Mouse (Mus musculus): ENCODE results near the gene Slc43a2. TPM values are rescaled to one million over a fixed set of nuclear protein-coding genes. Genes with fewer than 3 reads are reported as not detected.

The Slc43a2 gene
- polyA plus RNA-seq, 1 experiment from 2014 or later, result 24.0 TPM

DNA sequence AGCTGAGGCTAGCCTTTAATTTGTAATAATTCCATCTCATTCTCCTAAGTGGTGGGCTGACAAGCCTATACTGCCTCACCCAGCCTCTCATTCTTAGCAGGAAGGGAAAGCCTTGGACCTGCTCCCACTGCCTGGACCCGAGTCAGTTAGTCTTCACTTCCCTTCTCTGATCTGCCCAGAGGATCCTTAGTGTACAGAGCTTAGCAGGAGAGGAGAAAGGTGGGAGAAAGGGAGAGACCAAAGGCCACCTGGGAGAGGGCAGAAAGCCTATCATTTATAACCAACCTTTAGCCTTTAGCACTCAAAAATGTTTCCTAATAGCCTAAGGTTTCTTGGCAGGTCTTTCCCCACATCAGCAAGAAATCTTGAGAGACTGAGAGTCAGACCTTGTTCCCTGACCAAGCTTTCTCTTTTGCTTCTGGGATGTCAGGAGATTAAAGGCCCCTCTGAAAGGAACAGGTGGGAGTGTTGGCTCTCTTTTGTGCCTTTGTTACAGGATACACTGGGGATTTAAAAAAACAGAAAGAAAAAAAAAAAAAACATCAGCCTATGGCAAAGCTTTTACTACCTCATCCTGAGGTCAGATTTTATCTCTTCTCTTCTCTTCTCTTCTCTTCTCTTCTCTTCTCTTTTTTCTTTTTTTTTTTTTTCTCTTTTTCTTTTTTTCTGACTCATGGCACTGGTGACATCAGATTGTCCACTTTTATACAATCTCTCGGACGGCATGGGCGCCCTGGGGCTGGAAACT, 3.0 kb downstream of the Slc43a2 start:
- no peak overlapping the region for H3K4me3 ChIP-seq (ENCODE audit: low read depth, low read length)
- no peaks in the 10 kb centered on the region for H3K27me3 ChIP-seq (replicated peaks; ENCODE audit: insufficient read depth, low read length)
- H3K4me1 ChIP-seq (ENCODE audit: insufficient read depth, low read depth, low read length), result peaks cover 20% of the 10 kb centered on the region
- no peaks in the 10 kb centered on the region for H3K36me3 ChIP-seq (ENCODE audit: insufficient read depth, low read length)
- H3K9me3 ChIP-seq (ENCODE audit: low read length), result no peaks in the 10 kb centered on the region
- H3K4me2 ChIP-seq (replicated peaks; ENCODE audit: low read depth, low read length), result 0 out of 2 replicates have a peak overlapping the region, but pooled peaks have one; percentile 3
- no peak for TF ChIP-seq EP300 (IDR thresholded peaks at IDR 0.05)
- no peak for TF ChIP-seq CTCF (IDR thresholded peaks at IDR 0.05)
- DNase-seq (ENCODE audit: low spot score) (no peak), ATAC-seq (no peak)
- WGBS, result 47% methylated on average over 4 of the region's 4 CpGs
- no peak overlapping the region for H3K9ac ChIP-seq (replicated peaks; ENCODE audit: low read depth)
- no peak overlapping the region; the same call in 1 of the 2 replicates for H3K27ac ChIP-seq (ENCODE audit: low read length)

DNA sequence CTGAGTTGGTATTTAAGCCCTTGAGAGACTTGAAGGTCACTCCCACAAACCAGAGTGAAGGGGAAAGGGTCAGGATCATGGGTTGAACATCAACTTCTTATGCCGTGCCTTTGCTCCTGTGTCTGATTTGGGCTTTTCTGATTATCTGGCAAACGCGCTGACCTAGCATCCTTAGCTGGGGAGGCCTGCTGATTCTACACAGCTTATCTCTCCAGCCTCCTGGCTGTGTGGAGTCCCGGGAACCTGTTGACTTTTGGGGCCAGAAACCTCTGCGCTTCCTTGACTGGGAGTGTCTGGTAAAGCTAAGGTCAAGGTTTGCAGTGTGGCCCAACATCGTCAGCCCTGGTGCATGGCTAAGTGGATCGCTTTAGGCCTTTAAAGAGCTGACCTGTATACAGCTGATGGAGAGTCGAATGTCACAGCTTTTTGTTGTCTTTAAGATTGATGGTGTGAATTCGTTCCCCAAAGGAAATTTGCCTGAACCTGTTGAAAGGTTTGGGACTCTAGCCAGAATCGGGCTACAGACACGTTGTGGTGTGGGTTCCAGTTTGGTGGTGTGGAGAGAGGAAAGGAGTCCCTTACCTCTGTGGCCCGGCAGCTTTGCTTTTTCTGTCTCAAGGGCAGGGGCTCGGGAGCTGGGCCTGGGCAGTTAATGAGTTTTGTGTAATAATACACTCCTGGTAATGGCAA, 3.8 kb downstream of the Slc43a2 start:
- H3K4me3 ChIP-seq (ENCODE audit: low read depth, low read length), result no peak overlapping the region
- no peak for TF ChIP-seq CTCF (IDR thresholded peaks at IDR 0.05)
- TF ChIP-seq EP300 (IDR thresholded peaks at IDR 0.05), result no peak
- peaks cover 20% of the 10 kb centered on the region for H3K4me1 ChIP-seq (ENCODE audit: insufficient read depth, low read depth, low read length)
- H3K9me3 ChIP-seq (ENCODE audit: low read length), result no peaks in the 10 kb centered on the region
- no peaks in the 10 kb centered on the region for H3K27me3 ChIP-seq (replicated peaks; ENCODE audit: insufficient read depth, low read length)
- ATAC-seq (no peak), DNase-seq (ENCODE audit: low spot score) (no peak)
- H3K36me3 ChIP-seq (ENCODE audit: insufficient read depth, low read length), result no peaks in the 10 kb centered on the region
- WGBS, result 40% methylated on average over 13 of the region's 13 CpGs
- H3K4me2 ChIP-seq (replicated peaks; ENCODE audit: low read depth, low read length), result no peak overlapping the region
- H3K9ac ChIP-seq (replicated peaks; ENCODE audit: low read depth), result no peak overlapping the region
- no peak overlapping the region for H3K27ac ChIP-seq (ENCODE audit: low read length)

DNA sequence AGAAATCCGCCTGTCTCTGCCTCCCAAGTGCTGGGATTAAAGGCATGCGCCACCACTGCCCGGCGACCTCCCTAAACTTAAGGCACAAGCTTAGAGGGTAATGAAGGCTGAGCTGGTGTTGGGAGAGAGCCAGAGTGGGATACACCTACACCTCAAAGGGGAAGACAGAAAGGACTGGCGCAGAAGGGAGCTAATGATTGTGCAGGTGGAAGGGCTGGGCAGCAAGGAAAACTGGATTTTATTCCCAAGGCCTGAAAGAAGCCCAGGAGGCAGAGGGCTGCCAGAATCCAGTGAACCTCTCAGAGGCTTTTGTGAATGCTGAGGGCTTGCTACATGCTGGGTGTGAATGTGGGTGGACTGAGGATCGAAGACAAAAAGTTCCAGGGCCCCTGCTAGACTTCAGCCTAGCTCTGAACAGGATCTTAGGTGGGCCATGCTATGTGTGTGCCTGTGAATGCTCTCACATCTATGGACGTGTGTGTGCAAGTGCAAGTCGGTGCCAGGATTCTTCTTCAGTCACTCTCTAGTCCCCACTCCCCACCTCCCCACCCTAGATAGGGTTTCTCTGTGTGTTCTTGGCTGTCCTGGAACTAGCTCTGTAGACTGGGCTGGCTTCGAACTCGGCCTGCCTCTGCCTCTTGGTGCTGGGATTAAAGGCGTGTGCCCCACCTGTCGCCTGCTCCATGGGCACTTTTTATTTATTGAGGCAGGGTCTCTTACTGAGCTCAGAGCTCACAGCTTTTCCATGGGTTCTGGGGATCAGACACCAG, 4.9 kb downstream of the Slc43a2 start:
- WGBS, result 86% methylated on average over 12 of the region's 12 CpGs
- 0 out of 2 replicates have a peak overlapping the region, but pooled peaks have one; percentile 79 for H3K27ac ChIP-seq (ENCODE audit: low read length)
- no peak overlapping the region for H3K9ac ChIP-seq (replicated peaks; ENCODE audit: low read depth)
- H3K4me3 ChIP-seq (ENCODE audit: low read depth, low read length), result no peak overlapping the region
- no peak for DNase-seq (ENCODE audit: low spot score)
- H3K4me2 ChIP-seq (replicated peaks; ENCODE audit: low read depth, low read length), result no peak overlapping the region
- ATAC-seq, result no peak
- TF ChIP-seq EP300 (IDR thresholded peaks at IDR 0.05) (no peak), CTCF (IDR thresholded peaks at IDR 0.05) (no peak)
- peaks cover 25% of the 10 kb centered on the region for H3K4me1 ChIP-seq (ENCODE audit: insufficient read depth, low read depth, low read length)
- no peaks in the 10 kb centered on the region for H3K36me3 ChIP-seq (ENCODE audit: insufficient read depth, low read length)
- H3K9me3 ChIP-seq (ENCODE audit: low read length), result no peaks in the 10 kb centered on the region
- H3K27me3 ChIP-seq (replicated peaks; ENCODE audit: insufficient read depth, low read length), result no peaks in the 10 kb centered on the region

DNA sequence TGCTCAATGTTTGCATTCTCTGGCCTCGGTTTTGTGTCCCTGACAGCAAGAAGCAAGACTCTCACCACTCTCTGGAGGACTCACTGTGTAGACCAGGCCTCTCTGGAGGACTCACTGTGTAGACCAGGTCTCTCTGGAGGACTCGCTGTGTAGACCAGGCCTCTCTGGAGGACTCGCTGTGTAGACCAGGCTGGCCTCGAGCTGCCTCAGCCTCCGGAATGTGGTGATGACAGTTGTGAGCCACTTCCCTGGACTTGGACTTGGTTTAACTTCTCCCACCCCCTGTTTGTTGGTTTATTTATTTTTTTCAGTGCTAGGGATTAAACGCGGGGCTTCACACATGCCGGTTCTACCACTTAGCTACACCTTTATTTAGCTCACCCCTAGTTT, 5.5 kb downstream of the Slc43a2 start:
- ATAC-seq (no peak), DNase-seq (ENCODE audit: low spot score) (no peak)
- H3K36me3 ChIP-seq (ENCODE audit: insufficient read depth, low read length), result no peaks in the 10 kb centered on the region
- H3K4me2 ChIP-seq (replicated peaks; ENCODE audit: low read depth, low read length), result no peak overlapping the region
- H3K4me3 ChIP-seq (ENCODE audit: low read depth, low read length), result no peak overlapping the region
- WGBS, result 68% methylated on average over 8 of the region's 8 CpGs
- H3K9ac ChIP-seq (replicated peaks; ENCODE audit: low read depth), result no peak overlapping the region
- no peaks in the 10 kb centered on the region for H3K9me3 ChIP-seq (ENCODE audit: low read length)
- H3K27me3 ChIP-seq (replicated peaks; ENCODE audit: insufficient read depth, low read length), result no peaks in the 10 kb centered on the region
- peaks cover 25% of the 10 kb centered on the region for H3K4me1 ChIP-seq (ENCODE audit: insufficient read depth, low read depth, low read length)
- H3K27ac ChIP-seq (ENCODE audit: low read length), result 0 out of 2 replicates have a peak overlapping the region, but pooled peaks have one; percentile 79
- TF ChIP-seq CTCF (IDR thresholded peaks at IDR 0.05) (no peak), EP300 (IDR thresholded peaks at IDR 0.05) (no peak)

DNA sequence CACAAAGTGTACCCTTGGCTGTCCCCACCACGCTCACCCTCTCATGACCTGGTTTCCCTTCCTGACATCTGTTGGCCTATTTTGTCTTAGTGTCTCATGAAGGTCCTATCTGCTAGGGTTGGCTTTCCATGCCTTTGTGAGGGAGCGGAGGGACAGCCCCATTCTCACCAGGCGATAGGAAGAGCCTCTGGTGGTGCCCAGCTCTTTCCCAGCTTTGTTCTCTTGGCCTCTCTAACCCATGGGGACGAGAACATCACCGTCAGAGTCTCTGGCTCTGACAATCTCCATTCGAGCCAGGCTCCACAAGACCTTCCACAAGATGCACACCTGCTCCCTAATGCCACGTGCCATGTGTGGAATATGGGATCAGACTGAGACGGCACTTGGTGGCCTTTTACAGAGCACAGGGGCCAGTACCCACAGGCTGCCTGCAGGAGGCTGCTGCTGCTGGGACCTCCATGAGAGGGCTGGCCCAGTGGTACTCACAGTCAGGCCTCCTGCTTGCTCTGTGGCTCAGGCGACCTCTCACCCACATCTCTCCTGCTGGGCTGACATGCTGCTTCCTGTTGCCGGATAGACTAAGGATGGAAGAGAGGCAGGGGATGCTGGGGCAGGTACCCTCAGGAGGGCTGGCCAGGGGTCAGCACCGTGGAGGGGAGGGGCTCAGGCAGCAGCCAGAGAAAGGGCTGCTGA, 6.1 kb downstream of the Slc43a2 start:
- no peak overlapping the region for H3K4me3 ChIP-seq (ENCODE audit: low read depth, low read length)
- no peak overlapping the region for H3K4me2 ChIP-seq (replicated peaks; ENCODE audit: low read depth, low read length)
- peaks cover 24% of the 10 kb centered on the region for H3K4me1 ChIP-seq (ENCODE audit: insufficient read depth, low read depth, low read length)
- H3K36me3 ChIP-seq (ENCODE audit: insufficient read depth, low read length), result no peaks in the 10 kb centered on the region
- DNase-seq (ENCODE audit: low spot score), result peak; percentile 62
- no peaks in the 10 kb centered on the region for H3K9me3 ChIP-seq (ENCODE audit: low read length)
- ATAC-seq, result peak; percentile 64
- no peaks in the 10 kb centered on the region for H3K27me3 ChIP-seq (replicated peaks; ENCODE audit: insufficient read depth, low read length)
- H3K9ac ChIP-seq (replicated peaks; ENCODE audit: low read depth), result no peak overlapping the region; the same call in 1 of the 2 replicates
- WGBS, result 45% methylated on average over 11 of the region's 11 CpGs
- TF ChIP-seq EP300 (IDR thresholded peaks at IDR 0.05), result no peak
- TF ChIP-seq CTCF (IDR thresholded peaks at IDR 0.05), result peak; percentile 58
- H3K27ac ChIP-seq (ENCODE audit: low read length), result peak overlapping the region; percentile 79; the same call in 1 of the 2 replicates

Data from lung, postnatal 0 days (tissue).